In genomic region chr11:55867141-55867540, GRCm38 (mm10) we compare ENCODE assay signal across 17 mouse cellular contexts.
"Had no signal": no experiment of that assay in that cellular context is flagged by ENCODE, and none has a peak within 500 bp of the region (broad histone marks: within the 10 kb centered on the region; RNA-seq: fewer than 3 reads in every experiment).

No protein-coding gene starts in this region.

- H3K36me3 ChIP-seq: liver, embryonic 12.5 days; midbrain, embryonic 13.5 days; midbrain, embryonic 15.5 days; neural tube, embryonic 13.5 days; neural tube, embryonic 15.5 days had no signal

- H3K9ac ChIP-seq: liver, embryonic 12.5 days; liver, embryonic 14.5 days; midbrain, embryonic 13.5 days; midbrain, embryonic 15.5 days; neural tube, embryonic 13.5 days; neural tube, embryonic 15.5 days had no signal

- H3K27me3 ChIP-seq: liver, embryonic 12.5 days; megakaryocyte, embryonic 14.5 days; midbrain, embryonic 13.5 days; midbrain, embryonic 15.5 days; neural tube, embryonic 13.5 days; neural tube, embryonic 15.5 days had no signal

- H3K27ac ChIP-seq: liver, embryonic 12.5 days; liver, embryonic 14.5 days; macrophage; midbrain, embryonic 13.5 days; midbrain, embryonic 15.5 days; neural tube, embryonic 13.5 days; neural tube, embryonic 15.5 days had no signal

- H3K4me2 ChIP-seq: liver, embryonic 12.5 days; midbrain, embryonic 11.5 days; midbrain, embryonic 13.5 days; midbrain, embryonic 15.5 days; neural tube, embryonic 13.5 days; neural tube, embryonic 15.5 days had no signal

- H3K9me3 ChIP-seq: liver, embryonic 12.5 days; midbrain, embryonic 13.5 days; midbrain, embryonic 15.5 days; neural tube, embryonic 13.5 days; neural tube, embryonic 15.5 days had no signal

- ATAC-seq: liver, embryonic 12.5 days; midbrain, embryonic 13.5 days; midbrain, embryonic 15.5 days had no signal

- DNase-seq: retina, postnatal 1 day; right cerebral cortex, adult 18-20 months; right cerebral cortex, postnatal 25 days; right cerebral cortex, postnatal 4 days; spleen, adult 18-20 months; thymus, adult 18-20 months; thymus, postnatal 14 days; thymus, postnatal 36 days had no signal

- H3K4me1 ChIP-seq: liver, embryonic 12.5 days; megakaryocyte, embryonic 14.5 days; midbrain, embryonic 13.5 days; midbrain, embryonic 15.5 days; neural tube, embryonic 13.5 days; neural tube, embryonic 15.5 days had no signal

- H3K4me3 ChIP-seq: liver, embryonic 12.5 days; megakaryocyte, embryonic 14.5 days; midbrain, embryonic 13.5 days; midbrain, embryonic 15.5 days; neural tube, embryonic 13.5 days; neural tube, embryonic 15.5 days had no signal
